Mouse (Mus musculus) retina, postnatal 7 days (tissue): ENCODE measurements around the gene Fgfr2.

Experiments
- DNase-seq: peaks from one replicate; pipeline ENCODE4 v3.0.0-alpha.2; 2012; ENCODE audit warnings: low read depth, low spot score

The Fgfr2 gene

DNA sequence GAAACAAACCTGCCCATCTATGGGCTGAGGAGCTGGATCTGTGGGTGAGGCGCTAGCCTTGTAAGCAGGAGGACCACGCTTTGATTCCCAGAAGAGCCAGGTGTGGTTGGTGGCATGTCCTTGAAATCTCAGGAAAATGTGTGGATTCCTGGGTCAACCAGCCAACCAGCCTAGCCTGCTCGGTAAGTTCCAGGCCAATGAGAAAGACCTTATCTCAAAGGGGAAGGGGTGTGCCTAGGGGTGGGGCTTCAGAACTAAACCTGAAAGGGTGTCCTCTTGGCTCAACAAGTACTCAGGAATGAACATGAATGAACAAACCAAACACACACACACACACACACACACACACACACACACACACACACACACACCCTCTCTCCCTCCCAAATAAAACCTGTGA is 81.4 kb downstream of the Fgfr2 start:
- no peak for DNase-seq

GRCm38 (mm10) chr7:133040688-133041345 is 82.3 kb downstream of the Fgfr2 start:
- DNase-seq: no peak

DNA sequence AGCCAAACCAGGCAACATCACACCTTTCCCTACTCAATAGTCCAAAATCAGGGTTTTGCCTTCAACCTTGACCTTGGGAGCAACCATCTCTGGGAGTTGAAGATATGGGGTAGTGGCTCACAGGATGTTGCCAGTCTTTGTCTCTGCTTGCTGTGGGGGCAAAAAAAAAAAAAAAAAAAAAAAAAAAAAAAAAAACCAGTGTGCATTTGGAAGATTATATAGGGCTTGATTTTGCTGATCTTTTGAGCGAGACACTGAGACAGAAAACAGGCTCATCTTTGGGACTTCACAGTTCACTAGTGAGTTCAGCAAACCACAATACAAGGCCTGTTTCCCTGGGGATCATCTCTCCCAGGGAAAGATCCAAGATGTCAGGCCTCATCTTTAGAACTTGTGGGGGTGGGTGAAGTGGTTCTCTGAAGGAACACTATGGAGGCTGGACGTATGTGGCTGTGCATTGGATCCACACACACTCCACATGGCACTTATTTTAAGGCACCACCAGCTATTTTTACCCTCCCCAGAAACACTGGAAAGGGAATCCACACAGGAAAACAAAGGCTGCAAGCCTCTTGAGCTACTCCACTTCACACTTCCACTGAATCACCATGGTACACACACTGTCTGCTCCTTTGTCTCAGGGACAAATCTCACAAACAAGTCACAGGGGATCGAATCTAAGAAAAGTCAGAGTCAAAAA is 83.4 kb downstream of the Fgfr2 start:
- DNase-seq: no peak

DNA sequence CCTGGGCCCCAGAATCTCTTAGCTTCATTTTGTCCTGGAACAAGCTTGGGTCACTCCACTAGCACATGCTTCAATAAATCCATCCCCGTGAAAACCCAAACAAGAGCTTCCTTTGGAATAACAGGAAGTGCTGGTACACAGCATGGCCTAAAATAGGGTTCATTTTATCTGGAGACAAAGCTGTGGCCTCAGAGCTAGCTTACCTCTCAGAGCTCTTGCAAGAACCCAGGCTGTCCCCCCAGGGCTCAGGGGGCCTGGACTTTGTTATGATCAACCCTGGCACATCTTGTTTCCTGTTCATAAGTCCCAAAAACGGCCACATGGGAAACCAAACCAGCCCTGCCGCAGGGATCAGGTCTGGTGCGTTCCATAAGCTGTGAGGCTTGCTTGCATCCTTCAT is 85.5 kb downstream of the Fgfr2 start:
- DNase-seq: no peak

GRCm38 (mm10) chr7:133037217-133037616 is 85.9 kb downstream of the Fgfr2 start:
- no peak for DNase-seq

GRCm38 (mm10) chr7:133035901-133036300 is 87.2 kb downstream of the Fgfr2 start:
- no peak for DNase-seq

DNA sequence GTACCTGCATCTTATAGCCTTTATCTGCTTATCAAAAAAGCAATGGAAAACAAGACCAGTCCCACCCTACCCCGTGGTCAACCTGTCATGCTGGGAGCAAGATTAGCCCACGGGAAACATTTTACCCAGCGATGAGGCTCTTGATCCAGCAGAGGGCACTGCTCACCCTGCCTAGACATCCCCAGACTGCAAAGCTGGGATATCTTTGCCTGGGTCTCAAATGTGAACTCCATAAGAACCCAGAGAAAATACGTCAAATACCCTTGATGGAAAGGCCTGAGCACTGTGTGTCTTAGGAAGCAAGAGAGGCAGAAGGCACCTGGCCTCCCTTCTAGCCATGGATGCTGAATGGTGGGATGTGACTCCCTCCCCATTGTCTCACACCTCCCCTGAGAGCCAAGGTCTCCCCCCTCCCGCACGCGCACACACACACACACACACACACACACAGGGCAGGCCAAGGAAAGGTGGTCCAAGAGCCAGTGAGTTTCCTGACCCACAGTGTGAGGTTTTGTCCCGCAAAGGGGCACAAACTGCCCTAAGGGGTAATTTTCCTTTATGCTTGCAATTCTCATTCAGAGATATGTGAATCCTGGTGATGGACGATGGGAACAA is 90.5 kb downstream of the Fgfr2 start:
- DNase-seq: peak; percentile 76

DNA sequence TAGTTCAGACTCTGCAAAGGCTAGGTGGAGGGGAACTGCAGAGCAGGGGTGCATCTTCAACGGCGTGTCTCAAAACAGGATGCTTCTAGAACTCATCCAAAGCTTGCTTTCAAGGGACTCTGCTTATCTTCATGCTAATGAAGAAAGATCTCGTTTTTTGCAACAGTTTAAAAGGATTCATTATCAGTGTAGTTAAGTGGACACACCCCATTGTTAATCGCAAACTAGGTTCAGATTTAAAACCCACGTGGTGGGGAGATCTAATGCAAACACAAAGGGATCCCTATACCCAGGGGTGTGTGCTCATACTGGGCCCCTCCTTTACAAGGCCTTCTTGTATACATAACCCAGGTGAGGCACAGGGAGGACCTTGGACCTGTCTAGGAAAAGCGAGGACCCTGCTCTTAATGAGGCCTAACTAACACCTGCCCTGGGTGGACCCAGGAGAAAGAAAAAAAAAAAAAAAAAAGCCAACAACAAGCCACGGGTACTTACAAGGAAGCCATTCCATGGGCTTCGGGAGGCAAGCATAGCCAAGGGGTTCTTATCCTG is 93.6 kb downstream of the Fgfr2 start:
- DNase-seq: no peak

DNA sequence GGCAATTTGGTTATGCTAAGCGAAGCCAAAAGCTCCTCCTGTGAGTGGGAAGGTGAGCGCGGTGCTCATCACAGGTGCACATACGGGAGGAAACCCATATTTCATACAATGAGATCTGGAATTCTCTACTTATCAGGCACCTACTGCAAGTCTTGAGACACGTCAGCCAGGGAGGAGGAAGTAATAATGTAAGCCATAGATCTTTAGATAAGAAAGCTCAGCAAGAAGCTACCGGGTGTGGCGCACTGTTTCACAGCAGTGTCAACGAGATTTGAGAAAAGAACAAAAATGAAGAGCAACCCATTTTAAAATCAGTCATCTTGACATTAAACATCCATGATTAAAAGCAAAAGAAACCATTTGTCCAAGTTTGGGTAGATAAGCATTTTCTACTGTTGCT is 94.1 kb downstream of the Fgfr2 start:
- DNase-seq: no peak

GRCm38 (mm10) chr7:133027930-133028329 is 95.2 kb downstream of the Fgfr2 start:
- DNase-seq: no peak

GRCm38 (mm10) chr7:133024694-133025093 is 98.5 kb downstream of the Fgfr2 start:
- no peak for DNase-seq

GRCm38 (mm10) chr7:133019481-133020020 is 103.6 kb downstream of the Fgfr2 start:
- no peak for DNase-seq

GRCm38 (mm10) chr7:133018961-133019360 is 104.2 kb downstream of the Fgfr2 start:
- no peak for DNase-seq

DNA sequence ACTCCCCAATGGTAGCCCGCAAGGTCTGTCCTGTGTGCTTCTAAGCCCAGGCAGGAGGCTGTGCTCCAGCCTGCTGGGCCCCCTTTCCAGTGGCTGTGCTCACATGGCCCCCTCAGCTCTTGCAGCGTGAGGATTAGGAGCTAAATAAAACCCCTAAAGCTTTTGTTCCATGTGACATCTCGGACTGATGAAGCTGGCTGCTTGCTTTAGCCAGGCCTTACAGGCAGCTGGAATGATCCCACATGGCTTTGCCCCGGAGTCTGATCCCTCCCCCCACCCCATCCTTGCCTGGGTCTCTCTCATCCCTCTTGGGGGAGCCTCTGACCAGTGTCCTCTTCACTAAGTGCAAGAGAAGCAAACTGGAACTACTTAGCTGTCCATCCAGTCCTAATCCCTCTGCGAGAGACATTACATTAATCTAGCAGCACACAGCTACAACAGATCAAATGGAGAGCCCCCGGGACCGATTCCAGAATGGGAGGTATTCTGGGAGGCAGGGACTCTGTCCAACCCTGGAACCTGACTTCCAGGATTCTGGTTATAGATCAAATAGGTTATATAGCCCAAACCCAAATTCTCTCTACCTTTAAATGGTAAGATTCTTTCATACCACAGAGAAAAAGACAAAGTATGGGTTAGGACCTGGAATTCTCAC is 107.6 kb downstream of the Fgfr2 start:
- peak; percentile 71 for DNase-seq

DNA sequence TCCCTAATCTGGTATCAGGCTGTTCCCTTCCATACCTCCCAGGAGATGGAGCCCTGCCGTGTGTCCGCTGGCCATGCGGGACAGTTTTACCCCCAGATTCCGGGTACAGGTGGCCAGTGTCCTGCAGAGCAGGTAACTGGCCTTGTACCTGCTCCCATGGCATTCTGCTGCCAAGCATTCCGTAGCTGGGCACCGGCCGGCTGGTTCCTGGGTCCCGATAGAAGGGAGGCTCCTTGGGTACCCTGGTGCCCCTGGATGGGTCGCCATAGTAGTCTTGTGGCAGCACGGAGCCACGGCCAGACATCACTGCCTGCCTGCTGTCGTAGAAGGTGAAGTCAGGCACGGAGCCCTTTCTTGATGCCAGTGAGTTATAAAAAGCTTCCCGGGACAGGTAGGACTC is 108.5 kb downstream of the Fgfr2 start:
- DNase-seq: no peak

GRCm38 (mm10) chr7:133013923-133014322 is 109.2 kb downstream of the Fgfr2 start:
- DNase-seq: no peak

DNA sequence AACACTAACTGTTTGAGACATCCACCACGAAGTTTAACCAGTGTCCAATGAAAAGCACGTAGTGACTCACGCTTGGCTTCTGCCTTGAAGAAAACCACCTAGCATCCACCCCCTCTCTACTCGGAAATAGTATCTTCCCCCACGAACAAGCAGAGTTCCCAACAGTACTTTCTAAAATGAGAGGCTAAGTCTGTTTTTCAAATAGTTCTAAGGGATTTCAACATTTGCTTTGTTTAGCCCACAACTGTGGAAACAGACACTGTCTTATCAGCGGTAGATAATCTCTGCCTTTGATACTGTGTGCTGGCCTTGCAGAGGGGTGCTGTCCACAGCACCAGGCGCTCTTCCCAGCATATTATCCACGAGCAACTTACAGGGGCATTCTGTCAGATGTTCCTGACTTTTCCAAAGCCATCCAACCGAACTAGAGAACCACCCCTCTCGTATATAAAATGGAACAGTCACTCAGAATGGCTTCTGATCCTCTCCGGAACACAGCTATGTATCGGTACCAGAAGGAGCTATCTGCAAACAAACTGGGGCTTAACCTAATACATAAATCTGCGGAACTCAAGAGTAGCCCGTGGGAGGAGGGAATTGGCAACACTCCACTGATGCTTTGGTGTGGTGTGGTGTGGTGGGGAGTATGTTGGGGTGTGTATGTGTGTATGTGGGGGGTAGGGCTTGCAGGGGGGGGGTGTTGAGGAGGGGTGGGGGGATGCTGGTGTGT is 110.3 kb downstream of the Fgfr2 start:
- no peak for DNase-seq

GRCm38 (mm10) chr7:133011611-133012010 is 111.5 kb downstream of the Fgfr2 start:
- peak; percentile 56 for DNase-seq

DNA sequence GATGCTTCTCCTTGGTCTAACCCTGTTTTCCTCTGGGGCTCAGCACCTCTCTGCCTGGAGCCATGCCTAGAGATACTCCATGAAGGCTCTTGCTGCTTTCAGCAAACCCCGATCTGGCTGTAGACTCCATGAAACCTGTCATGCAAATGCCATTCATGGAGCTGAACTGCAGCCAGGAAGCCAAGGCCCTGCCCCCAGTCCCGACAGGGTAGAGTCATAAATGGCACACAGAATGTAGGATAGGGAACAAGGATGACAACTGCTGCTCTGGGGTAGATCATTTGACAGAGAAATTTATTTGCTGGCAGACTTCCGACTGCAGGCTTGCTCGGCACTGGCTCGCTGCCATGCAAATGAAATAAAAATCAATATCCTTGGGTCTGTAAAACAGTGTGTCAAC is 112.0 kb downstream of the Fgfr2 start:
- DNase-seq: no peak

GRCm38 (mm10) chr7:133010477-133010876 is 112.7 kb downstream of the Fgfr2 start:
- DNase-seq: no peak

DNA sequence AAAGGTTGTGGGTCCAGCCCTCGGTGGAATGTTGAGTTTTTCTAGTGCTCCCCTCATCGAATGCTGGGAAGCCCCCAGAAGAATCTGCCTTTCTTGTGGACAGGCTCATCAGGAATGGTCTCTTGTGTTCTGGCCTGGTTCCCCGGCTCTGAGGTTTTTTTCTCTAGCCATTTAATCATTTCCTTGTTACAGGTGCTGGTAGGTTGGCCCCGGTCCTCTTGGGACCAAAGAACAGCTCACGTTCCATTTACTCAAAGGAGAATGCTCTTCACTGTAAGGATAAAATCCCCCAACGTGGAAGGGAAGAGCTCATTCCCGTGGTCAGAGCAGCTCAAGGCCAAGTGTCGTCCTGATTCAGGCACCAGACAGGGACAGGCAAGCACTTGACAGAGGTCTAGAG is 113.5 kb downstream of the Fgfr2 start:
- DNase-seq: no peak
